Mouse (Mus musculus) embryonic fibroblast, embryonic 13.5 days (primary cell): ENCODE data around the gene Tedc2. TPM values are rescaled to one million over a fixed set of nuclear protein-coding genes. Genes with fewer than 3 reads are reported as not detected.
A peak's percentile ranks its signal among the peaks of the same experiment; 100 is the strongest.

Experiments used
- H3K27ac ChIP-seq: 2 replicates; pipeline ENCODE4 v1.5.1; 2012; ENCODE audit warnings: low read length, control low read depth, inconsistent platforms; ENCODE audit not compliant: insufficient read depth
- H3K4me1 ChIP-seq: 2 replicates; pipeline ENCODE4 v1.6.1; 2011; ENCODE audit warnings: low read length; ENCODE audit not compliant: control insufficient read depth, insufficient read depth
- H3K4me3 ChIP-seq: 2 replicates; pipeline ENCODE4 v1.5.1; 2011; ENCODE audit warnings: mild to moderate bottlenecking, control low read depth, low read length; ENCODE audit not compliant: insufficient read depth
- CTCF ChIP-seq: IDR thresholded peaks from 2 replicates; pipeline ENCODE4 v1.5.1; 2011; ENCODE audit warnings: mild to moderate bottlenecking, control low read depth, low read length, moderate library complexity, borderline replicate concordance; ENCODE audit not compliant: insufficient read depth
- POLR2A ChIP-seq: IDR thresholded peaks from 2 replicates; pipeline ENCODE4 v1.6.1; 2011; ENCODE audit warnings: low read depth, mild to moderate bottlenecking, control low read depth, low read length, moderate library complexity
- polyA plus RNA-seq: library from polyadenylated mRNA; stranded (reverse); fragments of >200 nt; gene quantifications from 2 replicates; pipeline ENCODE4 v1.2.4, GENCODE M21; 2011; ENCODE audit warnings: low read depth; ENCODE audit not compliant: missing spikeins, insufficient read length

Tedc2 gene
- polyA plus RNA-seq, 1 experiment = 9.2 TPM

- TF ChIP-seq POLR2A (no peak), CTCF (no peak)
- no peak overlapping the region for H3K4me3 ChIP-seq
- H3K4me1 ChIP-seq = peaks cover 3% of the 10 kb centered on the region; the same call in 1 of the 2 replicates
- no peak overlapping the region for H3K27ac ChIP-seq
Measured at GRCm38 (mm10) chr17:24216836-24217235, 3.8 kb downstream of the Tedc2 start.

- TF ChIP-seq CTCF (no peak), POLR2A (no peak)
- H3K27ac ChIP-seq = no peak overlapping the region
- H3K4me1 ChIP-seq = 0 out of 2 replicates have a peak, but pooled peaks cover 5% of the 10 kb centered on the region
- H3K4me3 ChIP-seq = no peak overlapping the region
Measured at GRCm38 (mm10) chr17:24213186-24213585, 7.5 kb downstream of the Tedc2 start.

- Histone ChIP-seq H3K4me3 (no peak overlapping the region), H3K4me1 (0 out of 2 replicates have a peak, but pooled peaks cover 5% of the 10 kb centered on the region), H3K27ac (no peak overlapping the region)
- TF ChIP-seq CTCF = no peak
- 0 out of 2 replicates have a peak, but pooled peaks have one; percentile 9 for TF ChIP-seq POLR2A
Measured at GRCm38 (mm10) chr17:24212441-24213018, 8.1 kb downstream of the Tedc2 start.

DNA sequence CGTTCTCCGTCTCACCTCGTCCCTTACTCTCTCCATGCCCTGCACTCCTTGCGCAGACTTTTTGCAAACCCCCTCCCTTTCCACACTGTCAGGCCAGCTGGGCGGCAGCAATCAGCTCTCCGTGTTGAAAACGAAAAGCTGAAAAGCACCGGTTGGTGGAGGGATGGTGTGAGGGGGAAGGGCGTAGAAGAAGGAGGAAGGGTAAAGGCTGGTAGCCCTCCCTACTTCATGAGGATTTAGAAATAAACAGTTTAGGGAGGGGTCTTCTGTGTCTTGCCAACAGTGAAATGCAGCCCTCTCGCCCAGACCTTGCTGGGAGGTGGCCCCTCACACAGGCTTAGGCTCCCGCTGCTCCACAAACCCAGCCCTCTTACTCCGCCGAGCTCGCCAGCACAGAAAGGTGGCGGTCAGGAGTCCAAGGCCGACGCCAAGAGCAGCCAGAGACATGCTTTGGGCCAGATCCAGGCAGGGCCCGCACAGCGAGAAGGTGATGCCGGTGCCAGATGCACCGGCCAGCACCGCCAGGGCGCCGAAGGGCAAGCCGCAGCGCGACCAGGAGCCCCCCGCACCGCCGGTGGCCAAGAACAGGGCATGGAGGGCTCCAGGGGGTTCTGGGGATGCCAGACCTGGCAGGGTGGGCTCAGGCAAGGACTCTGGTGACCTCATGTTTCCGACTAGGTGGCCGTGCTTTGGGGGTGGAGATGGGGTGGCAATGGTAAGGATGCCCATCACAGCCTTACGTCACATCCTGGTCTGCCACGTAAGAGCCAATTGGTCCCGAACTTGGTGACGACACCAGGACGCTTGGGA lies 8.8 kb downstream of the Tedc2 start:
- H3K27ac ChIP-seq = no peak overlapping the region
- TF ChIP-seq POLR2A (peak; percentile 32; the same call in 1 of the 2 replicates), CTCF (no peak)
- H3K4me3 ChIP-seq = no peak overlapping the region; the same call in 1 of the 2 replicates
- 0 out of 2 replicates have a peak, but pooled peaks cover 5% of the 10 kb centered on the region for H3K4me1 ChIP-seq

DNA sequence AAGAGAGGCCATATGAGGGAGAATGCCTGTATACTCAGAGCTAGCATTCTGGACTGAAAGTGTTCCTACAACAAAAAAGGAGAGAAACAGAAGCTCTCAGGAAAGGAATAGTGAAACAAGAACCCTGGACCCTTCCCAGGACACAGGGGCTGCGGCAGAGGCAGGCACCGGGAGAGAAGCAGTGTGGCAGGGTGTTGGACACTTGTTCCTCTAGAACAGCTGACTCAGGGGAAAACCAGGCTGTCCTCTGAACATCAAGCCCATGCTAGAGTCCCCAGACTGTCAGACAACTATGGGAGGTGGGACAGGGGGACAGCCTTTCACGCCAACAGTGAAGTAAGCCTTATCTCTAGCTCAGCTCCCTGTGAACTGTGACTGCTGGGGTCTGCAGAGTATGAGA lies 10.1 kb downstream of the Tedc2 start:
- Histone ChIP-seq H3K4me1 (0 out of 2 replicates have a peak, but pooled peaks cover 5% of the 10 kb centered on the region), H3K4me3 (no peak overlapping the region), H3K27ac (no peak overlapping the region)
- TF ChIP-seq POLR2A (no peak), CTCF (no peak)

GRCm38 (mm10) chr17:24209916-24210240 lies 10.8 kb downstream of the Tedc2 start:
- Histone ChIP-seq H3K4me1 (0 out of 2 replicates have a peak, but pooled peaks cover 5% of the 10 kb centered on the region), H3K4me3 (no peak overlapping the region), H3K27ac (no peak overlapping the region; the same call in 1 of the 2 replicates)
- TF ChIP-seq CTCF (no peak), POLR2A (no peak)

GRCm38 (mm10) chr17:24209043-24209915 lies 11.4 kb downstream of the Tedc2 start, which contains the start of gene Ntn3:
Ntn3 (minus strand) TSS chr17:24209531.
- Histone ChIP-seq H3K4me1 (peaks cover 9% of the 10 kb centered on the region), H3K4me3 (peak within 1 kb of the TSS; percentile 1; the same call in 1 of the 2 replicates), H3K27ac (peak within 1 kb of the TSS; percentile 19)
- TF ChIP-seq POLR2A (0 out of 2 replicates have a peak, but pooled peaks have one; percentile 26), CTCF (no peak)

DNA sequence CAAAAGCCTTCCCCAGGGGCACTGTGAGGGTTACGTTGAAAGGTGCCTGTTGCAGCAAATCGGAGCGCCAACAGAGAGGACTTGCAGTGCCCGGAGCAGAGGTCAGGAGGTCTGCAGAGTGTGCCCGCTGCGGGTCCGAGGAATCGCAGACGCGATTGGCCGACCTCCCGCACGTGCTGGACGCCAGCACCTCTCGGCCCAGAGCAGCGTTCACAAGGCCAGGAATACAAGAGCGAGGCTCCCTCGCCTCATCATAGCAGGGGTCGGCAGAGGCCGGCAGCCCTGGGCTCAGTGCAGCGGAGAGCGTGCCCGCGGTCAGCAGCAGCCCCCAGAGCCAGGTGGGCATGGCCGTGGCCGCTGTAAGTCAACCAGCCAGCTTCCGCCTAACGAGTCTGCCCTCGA lies 12.0 kb downstream of the Tedc2 start:
- TF ChIP-seq POLR2A = no peak
- no peak for TF ChIP-seq CTCF
- Histone ChIP-seq H3K27ac (peak overlapping the region; percentile 19; the same call in 1 of the 2 replicates), H3K4me1 (peaks cover 9% of the 10 kb centered on the region), H3K4me3 (peak overlapping the region; percentile 1; the same call in 1 of the 2 replicates)

DNA sequence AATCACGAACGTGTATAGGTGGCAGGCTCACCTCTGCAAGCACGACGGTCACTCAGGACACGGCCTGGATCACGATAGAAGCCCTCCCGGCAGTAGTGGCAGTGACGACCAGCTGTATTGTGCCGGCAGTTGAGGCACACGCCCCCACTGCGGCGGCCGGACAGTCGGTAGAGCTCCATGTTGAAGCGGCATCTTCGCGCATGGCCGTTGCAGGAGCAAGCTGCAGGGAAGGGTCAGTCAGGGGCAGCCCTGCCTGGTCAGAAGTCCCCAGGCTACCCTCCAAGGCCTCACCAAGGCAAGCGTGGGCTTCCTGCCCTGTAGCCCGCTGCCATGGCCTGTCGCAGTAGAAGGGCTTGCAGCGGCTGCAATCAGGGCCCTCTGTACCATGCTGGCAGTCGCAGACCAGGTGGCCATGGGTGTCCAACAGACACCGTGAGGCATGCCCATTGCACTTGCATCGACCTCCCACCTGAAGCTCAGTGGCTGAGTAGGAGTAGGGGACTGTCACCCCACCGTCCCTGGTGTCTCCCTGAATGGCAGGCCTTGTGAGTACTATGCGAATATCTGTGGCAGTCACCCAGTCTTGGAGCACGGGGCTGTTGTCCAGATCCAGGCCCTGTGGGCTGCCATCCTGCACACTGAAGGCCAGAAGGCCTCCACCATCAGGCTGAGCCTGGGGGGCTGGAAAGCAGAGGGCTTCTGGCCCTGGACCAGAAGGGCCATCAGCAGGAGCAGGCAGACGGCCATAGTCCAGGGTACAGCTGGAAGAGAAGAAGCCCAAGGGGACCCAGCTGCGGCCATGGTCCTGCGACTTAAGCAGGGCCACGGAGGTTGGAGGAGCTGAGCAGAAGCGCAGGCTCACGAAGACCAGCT lies 12.6 kb downstream of the Tedc2 start:
- no peak overlapping the region for H3K27ac ChIP-seq
- no peak overlapping the region for H3K4me3 ChIP-seq
- no peak for TF ChIP-seq CTCF
- peak; percentile 13; the same call in 1 of the 2 replicates for TF ChIP-seq POLR2A

More for the DNA sequence above, 12.6 kb downstream of the Tedc2 start:
- peaks cover 9% of the 10 kb centered on the region for H3K4me1 ChIP-seq
